Mouse (Mus musculus) gonadal fat pad, adult 2 months (tissue): Measurements from ENCODE around the gene Vmn1r207-ps. TPM values are rescaled to one million over a fixed set of nuclear protein-coding genes. Genes with fewer than 3 reads are reported as not detected.
"Not testable (repeated sequence)": the region's sequence is repeated elsewhere in the genome, so short reads cannot be mapped to it uniquely, and the experiment has no call there.

Experiments used
- DNase-seq: peaks from one replicate; pipeline ENCODE4 v3.0.0-alpha.2; 2012; ENCODE audit warnings: low read depth
- polyA plus RNA-seq: library from polyadenylated mRNA; depleted of rRNA; stranded (reverse); fragments of >200 nt; gene quantifications from 2 replicates; pipeline ENCODE4 v1.2.3, GENCODE M21; 2012; rRNA removed

Vmn1r207-ps gene
- polyA plus RNA-seq, result not detected in 2 replicates

DNA sequence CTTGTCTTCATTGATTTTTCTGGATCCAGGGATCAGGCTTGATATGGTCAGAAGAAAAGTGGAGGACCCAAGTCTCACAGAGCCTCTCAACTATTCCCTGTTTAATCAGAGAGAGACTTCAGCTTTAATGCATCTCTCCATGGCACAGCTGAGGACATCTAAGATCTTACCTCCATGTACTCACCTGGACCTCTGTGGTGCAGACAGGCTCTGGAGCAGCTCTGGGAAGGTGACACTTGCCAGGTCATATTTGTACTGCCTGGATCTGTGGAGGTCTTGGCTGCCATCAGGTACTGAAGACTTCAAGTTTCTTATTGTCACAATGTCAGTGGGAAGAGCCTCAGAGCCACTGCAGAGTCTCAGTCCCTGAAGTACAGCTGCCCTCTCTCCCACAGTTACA is at the start of gene Vmn1r207-ps:
Gene Vmn1r207-ps, minus strand, starts transcription at position 101 of the 400 bp plus-strand sequence.
- DNase-seq, result not testable (repeated sequence)

- not testable (repeated sequence) for DNase-seq
These were observed 47.9 kb upstream of the Vmn1r207-ps start, which contains the start of gene Vmn1r208 for GRCm38 (mm10) chr13:22777300-22777699. Vmn1r208 (minus strand) TSS chr13:22777400.

DNA sequence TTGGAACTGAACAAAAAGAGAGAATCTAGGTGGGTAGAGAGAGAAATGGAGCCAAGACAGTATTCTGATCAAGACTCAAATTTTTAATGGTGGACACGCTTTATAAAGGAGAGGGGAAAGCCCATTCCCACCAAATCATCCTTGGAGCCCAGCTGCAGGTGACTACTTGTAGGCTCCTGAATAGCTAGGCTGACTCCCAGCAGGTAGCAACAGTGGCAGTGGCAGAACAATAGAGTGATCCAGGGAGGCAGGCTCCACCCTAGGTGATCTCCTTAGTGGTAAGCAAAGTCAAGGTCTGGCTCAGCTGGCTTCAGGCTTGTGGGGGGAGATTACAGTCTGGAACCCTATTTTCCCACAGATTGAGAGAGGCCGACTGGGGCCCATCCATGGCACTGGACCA is 42.2 kb upstream of the Vmn1r207-ps start:
- DNase-seq, result not testable (repeated sequence)

DNA sequence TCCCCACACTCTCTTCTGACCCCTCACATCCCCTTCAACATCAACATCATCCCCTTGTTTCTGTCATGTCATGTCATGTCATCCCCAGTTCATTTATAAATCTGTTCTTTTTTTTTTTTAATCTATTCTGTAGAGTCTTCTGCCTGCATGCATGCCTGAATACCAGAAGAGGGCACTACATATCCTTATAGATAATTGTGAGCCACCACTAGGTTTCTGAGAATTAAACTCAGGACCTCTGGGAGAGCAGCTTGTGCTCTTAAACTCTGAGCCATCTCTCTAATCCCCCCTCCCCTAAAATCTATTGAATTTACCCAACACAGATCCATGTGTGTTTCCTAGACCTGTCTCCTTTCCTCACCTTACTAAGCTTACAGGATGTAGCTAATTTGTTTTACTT is 18.1 kb upstream of the Vmn1r207-ps start:
- DNase-seq, result no peak

GRCm38 (mm10) chr13:22706947-22707346 is 22.5 kb downstream of the Vmn1r207-ps start:
- DNase-seq, result not testable (repeated sequence)

GRCm38 (mm10) chr13:22702951-22703350 is 26.5 kb downstream of the Vmn1r207-ps start:
- DNase-seq, result not testable (repeated sequence)

Other genes starting within 250 kb of the Vmn1r207-ps start
- 0.03 TPM in 1 of 2 replicates, not detected in the other for gene Vmn1r202, start 224.2 kb downstream of the Vmn1r207-ps start, polyA plus RNA-seq
- not detected in 2 replicates for gene Vmn1r203, start 211.5 kb downstream of the Vmn1r207-ps start, polyA plus RNA-seq
- gene Vmn1r204, start 176.4 kb downstream of the Vmn1r207-ps start, polyA plus RNA-seq, result not detected in 2 replicates
- not detected in 2 replicates for gene Vmn1r205, start 136.6 kb downstream of the Vmn1r207-ps start, polyA plus RNA-seq
- gene Vmn1r206, start 105.4 kb downstream of the Vmn1r207-ps start, polyA plus RNA-seq, result not detected in 2 replicates
- not detected in 2 replicates for gene Vmn1r208, start 47.8 kb upstream of the Vmn1r207-ps start, polyA plus RNA-seq
- not detected in 2 replicates for gene Vmn1r209, start 80.1 kb upstream of the Vmn1r207-ps start, polyA plus RNA-seq
- gene Vmn1r210, start 101.7 kb upstream of the Vmn1r207-ps start, polyA plus RNA-seq, result not detected in 2 replicates
- gene Vmn1r211, start 127.9 kb upstream of the Vmn1r207-ps start, polyA plus RNA-seq, result not detected in 2 replicates
- not detected in 2 replicates for gene Vmn1r212, start 154.6 kb upstream of the Vmn1r207-ps start, polyA plus RNA-seq